Mouse (Mus musculus) MEL (cell line): ENCODE data around the gene Wdr24. TPM values are rescaled to one million over a fixed set of nuclear protein-coding genes. Genes with fewer than 3 reads are reported as not detected.

Source experiments
- DNase-seq: peaks from one replicate; pipeline ENCODE4 v3.0.0; 2011; ENCODE audit warnings: low read depth, low spot score
- H3K27ac ChIP-seq: 2 replicates; pipeline ENCODE4 v1.5.1; 2012; ENCODE audit warnings: low read depth, mild to moderate bottlenecking, control low read depth, low read length, moderate library complexity; ENCODE audit not compliant: control insufficient read depth
- H3K27me3 ChIP-seq, 2 experiments: fragments of 150-350 bp in 1 of 2; sonication (generic) in 1 of 2; 2 replicates each; pipeline ENCODE4 v1.6.1; 2012; ENCODE audit warnings: low read length in 2 of 2, mild to moderate bottlenecking in 2 of 2, improper control_type of control experiment in 1 of 2, moderate library complexity in 1 of 2; ENCODE audit not compliant: insufficient read depth in 2 of 2, control insufficient read depth in 1 of 2
- H3K36me3 ChIP-seq, 2 experiments: 2 replicates each; pipeline ENCODE4 v1.6.1; 2012 to 2014; ENCODE audit warnings: low read length in 2 of 2, improper control_type of control experiment in 1 of 2, inconsistent platforms in 1 of 2, mild to moderate bottlenecking in 1 of 2; ENCODE audit not compliant: insufficient read depth in 2 of 2, control insufficient read depth in 1 of 2
- H3K4me1 ChIP-seq, 2 experiments: fragments of 150-350 bp in 1 of 2; sonication (generic) in 1 of 2; 2 replicates each; pipeline ENCODE4 v1.6.1; 2012; ENCODE audit warnings: low read length in 2 of 2, improper control_type of control experiment in 1 of 2, mild to moderate bottlenecking in 1 of 2; ENCODE audit not compliant: insufficient read depth in 2 of 2, control insufficient read depth in 1 of 2
- H3K4me3 ChIP-seq, 2 experiments: fragments of 150-350 bp in 1 of 2; sonication (generic) in 1 of 2; 2 replicates each; pipeline ENCODE4 v1.5.1; 2012; ENCODE audit warnings: low read depth in 2 of 2, low read length in 2 of 2, mild to moderate bottlenecking in 2 of 2, moderate library complexity in 2 of 2, control low read depth in 1 of 2, improper control_type of control experiment in 1 of 2; ENCODE audit not compliant: control insufficient read depth in 1 of 2, insufficient read depth in 1 of 2
- H3K79me2 ChIP-seq: 2 replicates; pipeline ENCODE4 v1.6.1; 2012; ENCODE audit warnings: mild to moderate bottlenecking, low read length, moderate library complexity; ENCODE audit not compliant: control insufficient read depth, poor library complexity, insufficient read depth
- H3K9ac ChIP-seq: 2 replicates; pipeline ENCODE4 v1.6.1; 2012; ENCODE audit warnings: low read depth, mild to moderate bottlenecking, control low read depth, low read length, moderate library complexity; ENCODE audit not compliant: control insufficient read depth, poor library complexity, severe bottlenecking
- H3K9me3 ChIP-seq: fragments of 150-350 bp; sonication (generic); replicated peaks from 2 replicates; pipeline ENCODE4 v1.6.1; 2012; ENCODE audit warnings: mild to moderate bottlenecking, low read length, improper control_type of control experiment, moderate library complexity; ENCODE audit not compliant: insufficient read depth
- BHLHE40 ChIP-seq: IDR thresholded peaks from 2 replicates; pipeline ENCODE4 v1.6.1; 2012; ENCODE audit warnings: low read depth, mild to moderate bottlenecking, inconsistent platforms, low read length, improper control_type of control experiment, borderline replicate concordance
- CHD2 ChIP-seq: IDR thresholded peaks from 2 replicates; pipeline ENCODE4 v1.6.1; 2011; ENCODE audit warnings: low read length, improper control_type of control experiment
- CTCF ChIP-seq, 3 experiments: IDR thresholded peaks in 2 of 3; conservative IDR thresholded peaks in 1 of 3; 2 replicates each; pipeline ENCODE4 v1.5.1; 2011 to 2012; ENCODE audit warnings: low read length in 3 of 3, low read depth in 2 of 3, mild to moderate bottlenecking in 2 of 3, improper control_type of control experiment in 1 of 3, inconsistent platforms in 1 of 3, mixed read lengths in 1 of 3, moderate library complexity in 1 of 3; ENCODE audit not compliant: control insufficient read depth in 1 of 3, insufficient read depth in 1 of 3, poor library complexity in 1 of 3, severe bottlenecking in 1 of 3
- E2F4 ChIP-seq: IDR thresholded peaks from 2 replicates; pipeline ENCODE4 v1.6.1; 2011; ENCODE audit warnings: low read depth, low read length, improper control_type of control experiment, borderline replicate concordance
- ELF1 ChIP-seq: IDR thresholded peaks from 2 replicates; pipeline ENCODE4 v1.6.1; 2014; ENCODE audit warnings: low read depth, mild to moderate bottlenecking, inconsistent platforms, low read length, improper control_type of control experiment, moderate library complexity
- EP300 ChIP-seq, 2 experiments: IDR thresholded peaks; 2 replicates each; pipeline ENCODE4 v1.6.1; 2011; ENCODE audit warnings: improper control_type of control experiment in 2 of 2, low read length in 2 of 2, low read depth in 1 of 2, mild to moderate bottlenecking in 1 of 2
- ETS1 ChIP-seq: IDR thresholded peaks from 2 replicates; pipeline ENCODE4 v1.6.1; 2012; ENCODE audit warnings: low read depth, mild to moderate bottlenecking, inconsistent platforms, low read length, improper control_type of control experiment, moderate library complexity
- GABPA ChIP-seq: IDR thresholded peaks from 2 replicates; pipeline ENCODE4 v1.6.1; 2012; ENCODE audit warnings: low read depth, mild to moderate bottlenecking, inconsistent platforms, low read length, improper control_type of control experiment, moderate library complexity
- GATA1 ChIP-seq: IDR thresholded peaks from 2 replicates; pipeline ENCODE4 v1.6.1; 2011; ENCODE audit warnings: low read depth, low read length, improper control_type of control experiment
- HCFC1 ChIP-seq: IDR thresholded peaks from 2 replicates; pipeline ENCODE4 v1.6.1; 2012; ENCODE audit warnings: low read depth, mild to moderate bottlenecking, inconsistent platforms, low read length, improper control_type of control experiment, moderate library complexity
- JUND ChIP-seq: IDR thresholded peaks from 2 replicates; pipeline ENCODE4 v1.6.1; 2011; ENCODE audit warnings: low read depth, mild to moderate bottlenecking, improper control_type of control experiment, low read length
- KAT2A ChIP-seq: conservative IDR thresholded peaks from 2 replicates; pipeline ENCODE4 v1.6.1; 2012; ENCODE audit warnings: low read depth, low read length, improper control_type of control experiment, inconsistent platforms
- MEF2A ChIP-seq: IDR thresholded peaks from 2 replicates; pipeline ENCODE4 v1.6.1; 2014; ENCODE audit warnings: low read depth, mild to moderate bottlenecking, inconsistent platforms, low read length, improper control_type of control experiment; ENCODE audit not compliant: poor library complexity, insufficient replicate concordance, severe bottlenecking; ENCODE audit errors: extremely low read depth
- MXI1 ChIP-seq: IDR thresholded peaks from 2 replicates; pipeline ENCODE4 v1.6.1; 2011; ENCODE audit warnings: mild to moderate bottlenecking, low read depth, low read length, improper control_type of control experiment
- MYB ChIP-seq: IDR thresholded peaks from 2 replicates; pipeline ENCODE4 v1.6.1; 2011; ENCODE audit warnings: mild to moderate bottlenecking, low read depth, low read length, improper control_type of control experiment
- POLR2AphosphoS2 ChIP-seq: IDR thresholded peaks from 2 replicates; pipeline ENCODE4 v1.6.1; 2011; ENCODE audit warnings: low read length, improper control_type of control experiment
- POLR2AphosphoS5 ChIP-seq: IDR thresholded peaks from 2 replicates; pipeline ENCODE4 v1.6.1; 2012; ENCODE audit warnings: low read depth, borderline replicate concordance, mild to moderate bottlenecking, inconsistent platforms, low read length, moderate library complexity, mixed read lengths
- RAD21 ChIP-seq: IDR thresholded peaks from 2 replicates; pipeline ENCODE4 v1.6.1; 2011; ENCODE audit warnings: mild to moderate bottlenecking, low read depth, low read length, improper control_type of control experiment
- RCOR1 ChIP-seq: IDR thresholded peaks from 2 replicates; pipeline ENCODE4 v1.6.1; 2012; ENCODE audit warnings: low read depth, mild to moderate bottlenecking, inconsistent platforms, low read length, improper control_type of control experiment
- SIN3A ChIP-seq: IDR thresholded peaks from 2 replicates; pipeline ENCODE4 v1.6.1; 2012; ENCODE audit warnings: low read length, improper control_type of control experiment, inconsistent platforms
- SMC3 ChIP-seq: IDR thresholded peaks from 2 replicates; pipeline ENCODE4 v1.6.1; 2011; ENCODE audit warnings: low read depth, low read length, improper control_type of control experiment
- TBP ChIP-seq: IDR thresholded peaks from 2 replicates; pipeline ENCODE4 v1.8.0; 2011; ENCODE audit warnings: low read depth, low read length, improper control_type of control experiment
- TCF12 ChIP-seq: IDR thresholded peaks from 2 replicates; pipeline ENCODE4 v1.6.1; 2014; ENCODE audit warnings: low read depth, mild to moderate bottlenecking, inconsistent platforms, low read length, improper control_type of control experiment, moderate library complexity
- UBTF ChIP-seq: IDR thresholded peaks from 2 replicates; pipeline ENCODE4 v1.6.1; 2012; ENCODE audit warnings: low read depth, mild to moderate bottlenecking, inconsistent platforms, low read length, improper control_type of control experiment, moderate library complexity, borderline replicate concordance; ENCODE audit not compliant: insufficient read depth
- USF1 ChIP-seq: IDR thresholded peaks from 2 replicates; pipeline ENCODE4 v1.6.1; 2014; ENCODE audit warnings: low read depth, mild to moderate bottlenecking, inconsistent platforms, low read length, improper control_type of control experiment, moderate library complexity
- ZKSCAN1 ChIP-seq: IDR thresholded peaks from 2 replicates; pipeline ENCODE4 v1.6.1; 2012; ENCODE audit warnings: low read depth, mild to moderate bottlenecking, inconsistent platforms, low read length, improper control_type of control experiment, moderate library complexity
- ZNF384 ChIP-seq: IDR thresholded peaks from 2 replicates; pipeline ENCODE4 v1.6.1; 2012; ENCODE audit warnings: low read depth, mild to moderate bottlenecking, inconsistent platforms, low read length, improper control_type of control experiment
- polyA plus RNA-seq, 2 experiments: library from polyadenylated mRNA; stranded (reverse) in 1 of 2; unstranded in 1 of 2; fragments of >175 nt in 1 of 2; fragments of >200 nt in 1 of 2; gene quantifications; 2 replicates each; pipeline versions ENCODE4 v1.2.1 to v1.2.4; 2012; ENCODE audit warnings: low replicate concordance in 2 of 2, low read depth in 1 of 2; ENCODE audit not compliant: insufficient read length in 2 of 2, insufficient read depth in 1 of 2, missing spikeins in 1 of 2
- total RNA-seq: library from RNA; depleted of rRNA; stranded (reverse); fragments of 300-350 nt; gene quantifications from 2 replicates; pipeline ENCODE4 v1.2.3, GENCODE M21; 2012

Gene Wdr24
- total and polyA plus RNA-seq, 3 experiments, result 35.0 to 38.8 TPM; not detected in 1

- Histone ChIP-seq H3K27me3 (no peaks in the 10 kb centered on the region), H3K27ac (no peak within 1 kb of the TSS), H3K4me3 (no peak within 1 kb of the TSS), H3K36me3 (no peaks in the 10 kb centered on the region; a peak in 2 of 4 replicates), H3K4me1 (peaks cover 2 to 8% of the 10 kb centered on the region in 2 experiments; a peak in 3 of 4 replicates), H3K9me3 (no peaks in the 10 kb centered on the region), H3K9ac (no peak within 1 kb of the TSS), H3K79me2 (peaks cover 24% of the 10 kb centered on the region)
- DNase-seq, result no peak
- TF ChIP-seq ZKSCAN1 (no peak), POLR2AphosphoS2 (no peak), JUND (no peak), GABPA (no peak), TBP (no peak), MXI1 (no peak), BHLHE40 (no peak), SMC3 (no peak), RAD21 (no peak), TCF12 (no peak), MYB (no peak), POLR2AphosphoS5 (no peak), CHD2 (no peak), CTCF (IDR thresholded peaks at IDR 0.05 in 2 of 3, conservative IDR thresholded peaks at IDR 0.05 in 1 of 3; ENCODE audit: control insufficient read depth in 1 of 3, insufficient read depth in 1 of 3, low read depth in 2 of 3, low read length in 3 of 3, poor library complexity in 1 of 3, severe bottlenecking in 1 of 3) (no peak), E2F4 (no peak), MEF2A (no peak), HCFC1 (no peak), ELF1 (no peak), GATA1 (no peak), USF1 (no peak)
Observed at GRCm38 (mm10) chr17:25837076-25837410, 13.6 kb downstream of the Wdr24 start, which contains the start of gene Rhbdl1. Gene Rhbdl1, minus strand, starts transcription at chr17:25837295.

GRCm38 (mm10) chr17:25837533-25837932 is 14.1 kb downstream of the Wdr24 start:
- Histone ChIP-seq H3K9me3 (no peaks in the 10 kb centered on the region), H3K36me3 (no peaks in the 10 kb centered on the region; a peak in 2 of 4 replicates), H3K4me1 (peaks cover 2 to 8% of the 10 kb centered on the region in 2 experiments; a peak in 3 of 4 replicates), H3K4me3 (no peak overlapping the region), H3K27me3 (no peaks in the 10 kb centered on the region), H3K79me2 (peaks cover 20% of the 10 kb centered on the region), H3K27ac (no peak overlapping the region), H3K9ac (no peak overlapping the region)
- no peak for TF ChIP-seq ETS1
- TF ChIP-seq ZNF384, result no peak
- TF ChIP-seq SMC3, result no peak
- no peak for TF ChIP-seq UBTF
- TF ChIP-seq ZKSCAN1, result no peak
- no peak for TF ChIP-seq SIN3A
- no peak for TF ChIP-seq EP300 (IDR thresholded peaks at IDR 0.05; ENCODE audit: low read depth in 1 of 2, low read length in 2 of 2)
- TF ChIP-seq KAT2A, result no peak
- no peak for TF ChIP-seq TCF12
- no peak for TF ChIP-seq RCOR1
- TF ChIP-seq CTCF (IDR thresholded peaks at IDR 0.05 in 2 of 3, conservative IDR thresholded peaks at IDR 0.05 in 1 of 3; ENCODE audit: control insufficient read depth in 1 of 3, insufficient read depth in 1 of 3, low read depth in 2 of 3, low read length in 3 of 3, poor library complexity in 1 of 3, severe bottlenecking in 1 of 3), result no peak
- no peak for TF ChIP-seq HCFC1
- DNase-seq, result no peak
